In the genomic region with DNA sequence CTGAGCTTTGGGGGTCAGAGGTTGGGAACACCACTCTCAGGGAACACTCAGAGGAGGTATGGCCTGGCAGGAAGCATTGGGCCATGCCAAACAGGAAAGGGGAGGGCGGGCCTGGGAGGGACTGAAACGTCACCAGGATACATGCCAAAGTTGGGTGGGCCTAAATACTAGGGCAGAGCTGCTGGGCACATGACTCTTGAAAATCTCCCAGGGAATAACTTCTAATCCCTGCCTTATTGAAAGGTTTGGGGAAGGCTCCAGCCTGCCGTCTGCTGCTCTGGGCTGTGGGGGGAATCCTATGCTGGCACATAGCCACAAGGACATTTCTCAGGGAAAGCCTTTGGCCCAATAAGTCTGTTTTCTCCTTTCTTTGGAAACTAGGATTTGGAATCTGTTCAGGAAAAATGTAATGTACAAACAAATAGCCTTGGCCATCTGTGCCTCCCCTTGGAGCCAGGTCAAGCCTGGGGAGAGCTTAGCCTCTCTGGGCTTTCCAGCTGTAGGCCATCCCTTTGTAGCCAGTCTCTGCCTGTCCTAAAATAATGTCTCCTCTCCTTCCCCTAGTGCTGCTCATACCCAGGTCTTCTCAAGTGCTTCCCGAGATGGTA, we compare ENCODE assay signal across 9 mouse cellular contexts. TPM values are rescaled to one million over a fixed set of nuclear protein-coding genes. Genes with fewer than 3 reads are reported as not detected.
DNase-seq lines count a peak whose midpoint lies in the region; ATAC-seq lines count a peak whose summit lies in the region.
"Had no signal": no experiment of that assay in that cellular context is flagged by ENCODE, and none has a peak within 500 bp of the region (broad histone marks: within the 10 kb centered on the region; RNA-seq: fewer than 3 reads in every experiment).

No protein-coding gene starts in this region.

- H3K9me3 ChIP-seq in hindbrain, embryonic 13.5 days = no peaks in the 10 kb centered on the region
- H3K9me3 ChIP-seq in hindbrain, embryonic 11.5 days (ENCODE audit: control insufficient read depth, low read length) = no peaks in the 10 kb centered on the region
- no peaks in the 10 kb centered on the region for H3K9me3 ChIP-seq in heart, embryonic 11.5 days (replicated peaks; ENCODE audit: control insufficient read depth, low read length)
- no peaks in the 10 kb centered on the region for H3K9me3 ChIP-seq in neural tube, embryonic 15.5 days (replicated peaks)

- H3K27me3 ChIP-seq in hindbrain, embryonic 13.5 days = 0 out of 2 replicates have a peak, but pooled peaks cover 4% of the 10 kb centered on the region
- H3K27me3 ChIP-seq in hindbrain, embryonic 11.5 days (ENCODE audit: control insufficient read depth, insufficient read depth, low read length) = no peaks in the 10 kb centered on the region
- no peaks in the 10 kb centered on the region for H3K27me3 ChIP-seq in heart, embryonic 11.5 days (ENCODE audit: control insufficient read depth, insufficient read depth, low read length)
- no peaks in the 10 kb centered on the region for H3K27me3 ChIP-seq in neural tube, embryonic 15.5 days (replicated peaks)

- DNase-seq in hindbrain, embryonic 11.5 days (ENCODE audit: low spot score) = no peak
- DNase-seq in cerebellum, postnatal 25 days = peak; percentile 46 to 58
- DNase-seq in kidney, postnatal 14 days = peak; percentile 85
- DNase-seq in thymus, postnatal 14 days = no peak

- H3K4me1 ChIP-seq in hindbrain, embryonic 13.5 days (replicated peaks) = peaks cover 23% of the 10 kb centered on the region
- H3K4me1 ChIP-seq in hindbrain, embryonic 11.5 days (replicated peaks; ENCODE audit: control insufficient read depth, insufficient read depth, low read length) = no peaks in the 10 kb centered on the region
- H3K4me1 ChIP-seq in heart, embryonic 11.5 days (ENCODE audit: control insufficient read depth, insufficient read depth, low read length) = peaks cover 14% of the 10 kb centered on the region
- peaks cover 14% of the 10 kb centered on the region for H3K4me1 ChIP-seq in neural tube, embryonic 15.5 days

- H3K4me3 ChIP-seq in hindbrain, embryonic 13.5 days = no peak overlapping the region
- H3K4me3 ChIP-seq in hindbrain, embryonic 11.5 days (ENCODE audit: low read depth, low read length) = no peak overlapping the region
- no peak overlapping the region for H3K4me3 ChIP-seq in heart, embryonic 11.5 days (ENCODE audit: low read depth, low read length)
- no peak overlapping the region for H3K4me3 ChIP-seq in neural tube, embryonic 15.5 days (replicated peaks)
- H3K4me3 ChIP-seq: erythroblast, embryonic 14.5 days had no signal

- WGBS in hindbrain, embryonic 13.5 days = 52% methylated on average over 4 of the region's 4 CpGs
- WGBS in hindbrain, embryonic 11.5 days = 64% methylated on average over 4 of the region's 4 CpGs
- 50% methylated on average over 4 of the region's 4 CpGs for WGBS in heart, embryonic 11.5 days (ENCODE audit: insufficient replicate concordance)
- 44% methylated on average over 4 of the region's 4 CpGs for WGBS in neural tube, embryonic 15.5 days

- H3K9ac ChIP-seq in hindbrain, embryonic 13.5 days = no peak overlapping the region
- H3K9ac ChIP-seq in hindbrain, embryonic 11.5 days (ENCODE audit: low read depth, low read length) = no peak overlapping the region
- H3K9ac ChIP-seq in heart, embryonic 11.5 days (ENCODE audit: low read depth, low read length) = no peak overlapping the region
- no peak overlapping the region for H3K9ac ChIP-seq in neural tube, embryonic 15.5 days (replicated peaks)

- no peak overlapping the region for H3K4me2 ChIP-seq in hindbrain, embryonic 13.5 days
- no peak overlapping the region for H3K4me2 ChIP-seq in hindbrain, embryonic 11.5 days (replicated peaks; ENCODE audit: low read depth, low read length)
- no peak overlapping the region for H3K4me2 ChIP-seq in heart, embryonic 11.5 days
- H3K4me2 ChIP-seq in neural tube, embryonic 15.5 days = no peak overlapping the region

- H3K36me3 ChIP-seq in hindbrain, embryonic 13.5 days = no peaks in the 10 kb centered on the region
- H3K36me3 ChIP-seq in hindbrain, embryonic 11.5 days (ENCODE audit: control insufficient read depth, insufficient read depth, low read length) = no peaks in the 10 kb centered on the region
- no peaks in the 10 kb centered on the region for H3K36me3 ChIP-seq in heart, embryonic 11.5 days (ENCODE audit: control insufficient read depth, insufficient read depth, low read length)
- no peaks in the 10 kb centered on the region for H3K36me3 ChIP-seq in neural tube, embryonic 15.5 days

- ATAC-seq in hindbrain, embryonic 13.5 days (ENCODE audit: low FRiP score) = peak; percentile 76
- no peak for ATAC-seq in hindbrain, embryonic 11.5 days (ENCODE audit: low FRiP score)
- ATAC-seq in heart, embryonic 11.5 days (replicated peaks; ENCODE audit: insufficient number of reproducible peaks, low FRiP score, low TSS enrichment) = no peak
- peak; percentile 73 for ATAC-seq in neural tube, embryonic 15.5 days (ENCODE audit: low FRiP score)
- no peak for ATAC-seq in erythroid progenitor cell, adult 5-6 weeks (replicated peaks; ENCODE audit: low FRiP score, poor library complexity, severe bottlenecking)

- no peak overlapping the region for H3K27ac ChIP-seq in hindbrain, embryonic 13.5 days
- H3K27ac ChIP-seq in hindbrain, embryonic 11.5 days (ENCODE audit: low read depth, low read length) = no peak overlapping the region
- H3K27ac ChIP-seq in heart, embryonic 11.5 days (ENCODE audit: low read depth, low read length) = peak overlapping the region; percentile 30; the same call in 1 of the 2 replicates
- no peak overlapping the region; the same call in 1 of the 2 replicates for H3K27ac ChIP-seq in neural tube, embryonic 15.5 days (replicated peaks)

RNA-seq across cellular contexts. Expression of a gene that starts 30.6 kb away (rescaled TPM):
- polyA plus RNA-seq in hindbrain, embryonic 13.5 days (2015; fragmentation: Nextera tagmentation; extraction: Ambion mirVana) = 55.6 and 56.7 TPM in 2 replicates
- 25.6 and 25.7 TPM in 2 replicates for polyA plus RNA-seq in hindbrain, embryonic 11.5 days (2014; fragmentation: Nextera tagmentation; extraction: Ambion mirVana)
- 33.6 and 34.5 TPM in 2 replicates for polyA plus RNA-seq in heart, embryonic 11.5 days (2014; fragmentation: Nextera tagmentation; extraction: Ambion mirVana)
- polyA plus RNA-seq in neural tube, embryonic 15.5 days (2015; fragmentation: Nextera tagmentation; extraction: Ambion mirVana) = 73.8 and 75.5 TPM in 2 replicates
- total RNA-seq in erythroid progenitor cell, adult 5-6 weeks (2015; ENCODE audit: low replicate concordance) = 10.8 and 24.7 TPM in 2 replicates
- total RNA-seq in erythroid progenitor cell, adult 5-6 weeks (2017; ENCODE audit: low replicate concordance) = 13.6 and 21.2 TPM in 2 replicates

Comparison
In these comparisons a context has a peak if more than half of its experiments do, and no peak if none do; other contexts are left out.
1. ATAC-seq: peak in hindbrain, embryonic 13.5 days (single experiment) and neural tube, embryonic 15.5 days (single experiment); none in hindbrain, embryonic 11.5 days (single experiment), heart, embryonic 11.5 days (single experiment) and erythroid progenitor cell, adult 5-6 weeks (single experiment).
2. DNase-seq: peak in cerebellum, postnatal 25 days (2 of 2) and kidney, postnatal 14 days (single experiment); none in hindbrain, embryonic 11.5 days (single experiment) and thymus, postnatal 14 days (single experiment).